Mouse (Mus musculus) ES-E14 (cell line): ENCODE measurements around the gene Gm44973. TPM values are rescaled to one million over a fixed set of nuclear protein-coding genes. Genes with fewer than 3 reads are reported as not detected.

Experiments
- DNase-seq: peaks from one replicate; pipeline ENCODE4 v3.0.0-alpha.2; 2013; ENCODE audit warnings: low read depth, low spot score
- H3K27ac ChIP-seq: 2 replicates; pipeline ENCODE4 v1.5.1; 2012; ENCODE audit warnings: low read depth, mild to moderate bottlenecking, low read length, moderate library complexity, mixed read lengths; ENCODE audit not compliant: poor library complexity, insufficient read depth, severe bottlenecking
- H3K36me3 ChIP-seq: 2 replicates; pipeline ENCODE4 v1.6.1; 2012; ENCODE audit warnings: mild to moderate bottlenecking, low read length, moderate library complexity, mixed read lengths; ENCODE audit not compliant: control insufficient read depth, poor library complexity, insufficient read depth, severe bottlenecking
- H3K4me1 ChIP-seq, 2 experiments: fragments of 150-350 bp in 1 of 2; sonication (generic) in 1 of 2; 2 replicates each; pipeline ENCODE4 v1.6.1; 2012; ENCODE audit warnings: low read length in 2 of 2, mild to moderate bottlenecking in 1 of 2, mixed read lengths in 1 of 2; ENCODE audit not compliant: control insufficient read depth in 2 of 2, insufficient read depth in 2 of 2, poor library complexity in 1 of 2
- H3K4me3 ChIP-seq, 2 experiments: fragments of 150-350 bp in 1 of 2; sonication (generic) in 1 of 2; 2 replicates each; pipeline ENCODE4 v1.5.1; 2012; ENCODE audit warnings: low read length in 2 of 2, low read depth in 1 of 2, mild to moderate bottlenecking in 1 of 2, mixed read lengths in 1 of 2; ENCODE audit not compliant: insufficient read depth in 1 of 2, poor library complexity in 1 of 2, severe bottlenecking in 1 of 2
- H3K9ac ChIP-seq: 2 replicates; pipeline ENCODE4 v1.6.1; 2012; ENCODE audit warnings: low read depth, mild to moderate bottlenecking, low read length, mixed read lengths; ENCODE audit not compliant: poor library complexity, insufficient read depth, severe bottlenecking
- H3K9me3 ChIP-seq: fragments of 150-350 bp; sonication (generic); 2 replicates; pipeline ENCODE4 v1.6.1; 2012; ENCODE audit warnings: low read depth, mild to moderate bottlenecking, low read length; ENCODE audit not compliant: control insufficient read depth, insufficient read depth
- CHD2 ChIP-seq: IDR thresholded peaks from 2 replicates; pipeline ENCODE4 v1.6.1; 2014; ENCODE audit warnings: mild to moderate bottlenecking, low read depth, low read length, inconsistent platforms
- HCFC1 ChIP-seq: IDR thresholded peaks from 2 replicates; pipeline ENCODE4 v1.6.1; 2012; ENCODE audit warnings: low read length, inconsistent platforms, borderline replicate concordance; ENCODE audit not compliant: insufficient read depth
- MAFK ChIP-seq: IDR thresholded peaks from 2 replicates; pipeline ENCODE4 v1.6.1; 2014; ENCODE audit warnings: mild to moderate bottlenecking, low read depth, low read length, inconsistent platforms; ENCODE audit not compliant: insufficient read depth
- ZC3H11A ChIP-seq: IDR thresholded peaks from 2 replicates; pipeline ENCODE4 v1.6.1; 2012; ENCODE audit warnings: low read depth, mild to moderate bottlenecking, inconsistent platforms, low read length, borderline replicate concordance
- ZNF384 ChIP-seq: IDR thresholded peaks from 2 replicates; pipeline ENCODE4 v1.6.1; 2012; ENCODE audit warnings: low read depth, low read length, inconsistent platforms
- in situ Hi-C, 2 experiments: fragments of 600-800 bp; cut with MboI; formaldehyde crosslinking; loops; one replicate each; pipeline ENCODE4 v1.15.1; 2025; ENCODE audit warnings: low sequenced_read_pairs in 2 of 2, inconsistent platforms in 1 of 2; ENCODE audit not compliant: unreplicated experiment in 2 of 2
- total RNA-seq: library from RNA; depleted of rRNA; stranded (reverse); fragments of 300-350 nt; gene quantifications from 2 replicates; pipeline ENCODE4 v1.2.3, GENCODE M21; 2012

The Gm44973 gene
- total RNA-seq, 1 experiment = not detected

DNA sequence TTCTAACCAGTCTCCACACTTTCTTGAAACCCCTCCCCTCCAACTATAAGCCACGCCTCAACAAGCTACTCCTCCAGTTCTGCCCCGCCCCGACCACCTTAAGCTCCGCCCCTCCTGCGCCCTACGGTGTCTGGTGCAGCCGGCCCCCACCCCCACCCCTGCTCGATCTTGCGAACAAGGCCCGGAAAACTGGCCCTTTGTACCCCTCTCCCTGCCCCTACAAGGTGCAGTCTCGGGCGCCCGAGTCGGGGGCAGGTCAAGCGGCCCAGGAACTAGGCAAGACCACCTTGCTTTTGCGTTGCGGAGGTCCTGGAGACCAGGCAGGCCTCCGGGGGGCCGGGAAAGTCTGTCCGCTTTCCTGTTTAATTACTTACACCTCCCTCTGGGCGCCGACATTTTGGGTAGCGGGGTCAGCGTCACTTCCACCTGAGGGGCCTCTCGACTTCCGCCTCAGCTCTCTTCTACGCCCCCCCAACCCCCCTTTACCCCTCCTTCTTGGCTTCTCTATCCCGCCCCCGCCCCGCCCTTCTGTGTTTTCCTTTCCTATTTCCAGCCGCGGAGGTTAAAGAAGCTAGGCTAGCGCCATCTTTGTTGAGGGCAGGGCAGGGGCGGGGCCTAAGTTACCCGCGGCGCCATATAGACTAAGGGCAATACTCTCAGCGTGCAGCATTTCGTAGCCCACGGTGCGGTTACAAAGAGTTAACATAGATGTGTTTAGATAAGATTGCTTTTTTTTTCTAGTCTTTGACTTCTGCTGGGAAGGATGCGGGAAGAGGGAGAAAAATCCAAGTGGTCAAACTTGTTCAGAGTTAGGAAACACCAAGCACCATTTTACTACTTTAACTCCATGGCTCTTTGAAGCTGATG, 812 bp upstream of the Gm44973 start, which contains the start of the genes Zfp524 and Fiz1:
TSS of gene Zfp524 (plus strand) at position 165 of the 867 bp plus-strand sequence.
TSS of gene Fiz1 (minus strand) at position 447 of the 867 bp plus-strand sequence.
- H3K9ac ChIP-seq = peak within 1 kb of the TSS; percentile 100

DNA sequence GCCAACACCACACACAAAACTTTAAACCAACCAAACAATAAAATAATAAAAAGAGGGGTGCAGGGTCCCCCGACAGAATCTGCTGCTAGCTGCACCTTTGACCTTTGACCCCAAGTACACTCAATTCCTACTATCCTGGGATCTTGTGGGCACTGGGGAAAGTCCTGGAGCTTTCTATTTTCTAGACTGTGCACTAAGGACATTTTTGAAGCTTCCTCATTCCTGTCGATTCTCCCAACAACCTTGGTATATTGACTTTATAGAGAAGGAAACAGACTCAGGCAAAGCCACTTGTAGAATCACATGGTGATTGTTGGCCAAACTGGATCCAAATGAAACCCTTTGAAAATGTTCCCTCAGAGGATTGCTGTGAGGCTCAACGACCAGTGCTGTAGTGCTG, 761 bp downstream of the Gm44973 start:
- H3K4me3 ChIP-seq = peak overlapping the region; percentile 71 to 95
- peaks cover 7 to 23% of the 10 kb centered on the region in 2 experiments; a peak in 3 of 4 replicates for H3K4me1 ChIP-seq

More for the DNA sequence above, 812 bp upstream of the Gm44973 start, which contains the start of the genes Zfp524 and Fiz1:
- peak within 1 kb of the TSS; percentile 100 for H3K27ac ChIP-seq
- H3K36me3 ChIP-seq = peaks cover 27% of the 10 kb centered on the region
- TF ChIP-seq HCFC1 (peak; percentile 82; the same call in 1 of the 2 replicates), ZC3H11A (no peak)
- peak; percentile 98 for DNase-seq
- H3K4me1 ChIP-seq = peaks cover 6 to 24% of the 10 kb centered on the region in 2 experiments; a peak in 3 of 4 replicates
- peak within 1 kb of the TSS; percentile 95 to 98 for H3K4me3 ChIP-seq
- in situ Hi-C loops = no loop called here
- H3K9me3 ChIP-seq = no peaks in the 10 kb centered on the region

DNA sequence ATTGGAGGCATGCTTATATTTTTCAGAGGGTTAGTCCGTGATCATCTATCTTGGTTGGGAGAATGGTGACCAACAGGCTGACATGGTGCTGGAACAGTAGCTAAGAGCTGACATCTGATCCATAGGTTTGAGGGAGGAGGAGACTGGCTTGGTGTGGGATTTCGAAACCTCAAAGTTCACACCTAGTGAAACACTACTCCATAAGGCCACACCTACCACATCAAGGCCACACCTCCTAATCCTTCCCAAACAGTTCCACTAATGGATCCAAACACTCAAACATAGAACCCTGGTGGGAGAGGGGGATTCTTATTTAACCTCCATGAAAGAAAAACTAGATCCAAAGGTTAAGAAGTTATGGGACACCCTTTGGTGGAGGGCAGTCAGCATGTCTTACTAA, 1.6 kb downstream of the Gm44973 start:
- in situ Hi-C loops = no loop called here
- Histone ChIP-seq H3K9ac (no peak overlapping the region), H3K27ac (no peak overlapping the region), H3K4me1 (peaks cover 7 to 15% of the 10 kb centered on the region in 2 experiments; a peak in 3 of 4 replicates), H3K36me3 (peaks cover 7% of the 10 kb centered on the region), H3K4me3 (no peak overlapping the region), H3K9me3 (no peaks in the 10 kb centered on the region)
- DNase-seq = no peak
- TF ChIP-seq ZC3H11A (no peak), MAFK (no peak), CHD2 (no peak), ZNF384 (no peak), HCFC1 (no peak)

More for the DNA sequence above, 761 bp downstream of the Gm44973 start:
- in situ Hi-C loops = no loop called here
- H3K9ac ChIP-seq = peak overlapping the region; percentile 63; the same call in 1 of the 2 replicates
- peaks cover 15% of the 10 kb centered on the region for H3K36me3 ChIP-seq
- no peak overlapping the region; the same call in 1 of the 2 replicates for H3K27ac ChIP-seq
- TF ChIP-seq MAFK (no peak), ZNF384 (no peak), CHD2 (no peak), HCFC1 (no peak), ZC3H11A (no peak)
- no peak for DNase-seq
- H3K9me3 ChIP-seq = no peaks in the 10 kb centered on the region

DNA sequence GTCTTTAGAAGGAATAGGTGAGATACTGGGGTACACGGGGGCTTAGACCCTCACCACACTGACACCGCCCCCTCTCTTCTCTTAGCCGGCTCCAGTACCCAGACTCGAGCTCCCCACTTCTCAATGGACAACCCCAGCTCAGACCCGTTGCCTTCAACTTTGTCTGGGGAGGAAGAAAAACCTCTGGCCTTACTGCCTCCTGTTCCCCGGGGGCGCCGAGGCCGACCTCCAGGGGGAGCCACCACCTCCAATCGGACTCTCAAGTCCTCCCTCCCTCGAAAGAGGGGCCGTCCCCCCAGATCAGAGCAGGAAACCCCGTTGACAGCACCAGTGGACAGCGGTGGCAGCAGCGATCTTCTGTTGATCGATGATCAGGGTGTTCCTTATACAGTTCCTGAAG, 2.1 kb downstream of the Gm44973 start:
- Histone ChIP-seq H3K9me3 (no peaks in the 10 kb centered on the region), H3K9ac (peak overlapping the region; percentile 40; the same call in 1 of the 2 replicates), H3K27ac (no peak overlapping the region), H3K36me3 (peaks cover 8% of the 10 kb centered on the region), H3K4me1 (peaks cover 7 to 17% of the 10 kb centered on the region in 2 experiments; a peak in 3 of 4 replicates), H3K4me3 (peak overlapping the region; percentile 23 to 38; a peak in 3 of 4 replicates)
- DNase-seq = no peak
- TF ChIP-seq CHD2 = no peak
- in situ Hi-C loops = no loop called here
